Mouse (Mus musculus) cortical plate, adult 2 months (tissue): ENCODE results near the gene Tmem129. TPM values are rescaled to one million over a fixed set of nuclear protein-coding genes. Genes with fewer than 3 reads are reported as not detected.

ENCODE experiments used
- H3K27ac ChIP-seq: fragments of 200-500 bp; 2 replicates; pipeline ENCODE4 v1.5.1; 2012; ENCODE audit warnings: low read length, control low read depth, inconsistent platforms; ENCODE audit not compliant: insufficient read depth
- H3K4me1 ChIP-seq: fragments of 200-500 bp; 2 replicates; pipeline ENCODE4 v1.6.1; 2011; ENCODE audit warnings: low read length; ENCODE audit not compliant: control insufficient read depth, insufficient read depth
- H3K4me3 ChIP-seq: fragments of 200-500 bp; 2 replicates; pipeline ENCODE4 v1.5.1; 2011; ENCODE audit warnings: mild to moderate bottlenecking, low read length, control low read depth; ENCODE audit not compliant: insufficient read depth
- CTCF ChIP-seq: fragments of 200-500 bp; IDR thresholded peaks from 2 replicates; pipeline ENCODE4 v1.5.1; 2011; ENCODE audit warnings: mild to moderate bottlenecking, control low read depth, low read length; ENCODE audit not compliant: insufficient read depth; ENCODE audit errors: extremely low read depth
- POLR2A ChIP-seq: fragments of 200-500 bp; IDR thresholded peaks from 2 replicates; pipeline ENCODE4 v1.6.1; 2011; ENCODE audit warnings: mild to moderate bottlenecking, low read length, control low read depth; ENCODE audit not compliant: insufficient read depth; ENCODE audit errors: extremely low read depth
- polyA plus RNA-seq: library from polyadenylated mRNA; depleted of rRNA; stranded (reverse); fragments of >200 nt; gene quantifications from 2 replicates; pipeline ENCODE4 v1.2.3, GENCODE M21; 2012

The Tmem129 gene
- polyA plus RNA-seq, 1 experiment: 37.1 TPM

- no peaks in the 10 kb centered on the region for H3K4me1 ChIP-seq
- TF ChIP-seq CTCF (no peak), POLR2A (no peak)
- H3K27ac ChIP-seq: no peak overlapping the region
- no peak overlapping the region for H3K4me3 ChIP-seq
These were observed 16.2 kb upstream of the Tmem129 start for GRCm38 (mm10) chr5:33674439-33674838.

- Histone ChIP-seq H3K4me1 (no peaks in the 10 kb centered on the region), H3K27ac (no peak overlapping the region), H3K4me3 (no peak overlapping the region)
- TF ChIP-seq POLR2A: no peak
These were observed 13.4 kb upstream of the Tmem129 start for GRCm38 (mm10) chr5:33671659-33672058.

- Histone ChIP-seq H3K27ac (no peak overlapping the region), H3K4me3 (no peak overlapping the region), H3K4me1 (no peaks in the 10 kb centered on the region)
- no peak for TF ChIP-seq POLR2A
- TF ChIP-seq CTCF: peak; percentile 35
These were observed 10.0 kb upstream of the Tmem129 start for GRCm38 (mm10) chr5:33668223-33668622.

- Histone ChIP-seq H3K4me3 (peak overlapping the region; percentile 64), H3K27ac (no peak overlapping the region)
- TF ChIP-seq POLR2A (no peak), CTCF (no peak)
These were observed 441 bp upstream of the Tmem129 start for GRCm38 (mm10) chr5:33658664-33659050.

GRCm38 (mm10) chr5:33657251-33657786 is 897 bp downstream of the Tmem129 start:
- peak overlapping the region; percentile 64 for H3K4me3 ChIP-seq

More at GRCm38 (mm10) chr5:33658664-33659050, 441 bp upstream of the Tmem129 start:
- peaks cover 4% of the 10 kb centered on the region; the same call in 1 of the 2 replicates for H3K4me1 ChIP-seq

GRCm38 (mm10) chr5:33656739-33657138 is 1.5 kb downstream of the Tmem129 start:
- no peak for TF ChIP-seq CTCF
- TF ChIP-seq POLR2A: no peak
- H3K4me3 ChIP-seq: peak overlapping the region; percentile 64
- no peak overlapping the region for H3K27ac ChIP-seq
- H3K4me1 ChIP-seq: peaks cover 5% of the 10 kb centered on the region; the same call in 1 of the 2 replicates

More at GRCm38 (mm10) chr5:33657251-33657786, 897 bp downstream of the Tmem129 start:
- H3K27ac ChIP-seq: peak overlapping the region; percentile 44
- peaks cover 5% of the 10 kb centered on the region; the same call in 1 of the 2 replicates for H3K4me1 ChIP-seq
- TF ChIP-seq CTCF (no peak), POLR2A (no peak)

- no peak overlapping the region for H3K4me3 ChIP-seq
- H3K4me1 ChIP-seq: peaks cover 5% of the 10 kb centered on the region; the same call in 1 of the 2 replicates
- TF ChIP-seq CTCF (no peak), POLR2A (no peak)
- H3K27ac ChIP-seq: no peak overlapping the region
These were observed 2.9 kb downstream of the Tmem129 start for GRCm38 (mm10) chr5:33655251-33655840.

- no peak overlapping the region for H3K27ac ChIP-seq
- no peak for TF ChIP-seq POLR2A
- no peak for TF ChIP-seq CTCF
- H3K4me1 ChIP-seq: peaks cover 5% of the 10 kb centered on the region; the same call in 1 of the 2 replicates
- no peak overlapping the region for H3K4me3 ChIP-seq
These were observed 3.8 kb downstream of the Tmem129 start for GRCm38 (mm10) chr5:33654424-33654823.

GRCm38 (mm10) chr5:33652783-33653173 is 5.4 kb downstream of the Tmem129 start:
- H3K4me1 ChIP-seq: peaks cover 5% of the 10 kb centered on the region; the same call in 1 of the 2 replicates
- TF ChIP-seq POLR2A (no peak), CTCF (no peak)
- H3K4me3 ChIP-seq: peak overlapping the region; percentile 64
- H3K27ac ChIP-seq: no peak overlapping the region

- TF ChIP-seq CTCF (no peak), POLR2A (peak; percentile 98)
- peak within 1 kb of the TSS; percentile 95 for H3K27ac ChIP-seq
- H3K4me1 ChIP-seq: peaks cover 5% of the 10 kb centered on the region; the same call in 1 of the 2 replicates
- H3K4me3 ChIP-seq: peak within 1 kb of the TSS; percentile 64
These were observed 6.1 kb downstream of the Tmem129 start, which contains the start of gene Slbp for GRCm38 (mm10) chr5:33651921-33652782. Gene Slbp, minus strand, starts transcription at chr5:33652574.
